Mouse (Mus musculus) testis, adult 2 months (tissue): ENCODE results near the gene Spsb4. TPM values are rescaled to one million over a fixed set of nuclear protein-coding genes. Genes with fewer than 3 reads are reported as not detected.

Experiments
- H3K27ac ChIP-seq: fragments of 200-500 bp; 2 replicates; pipeline ENCODE4 v1.5.1; 2012; ENCODE audit warnings: low read depth, low read length; ENCODE audit not compliant: control insufficient read depth, insufficient read depth
- H3K27me3 ChIP-seq: fragments of 200-500 bp; 2 replicates; pipeline ENCODE4 v1.6.1; 2012; ENCODE audit warnings: mild to moderate bottlenecking, low read length, moderate library complexity; ENCODE audit not compliant: control insufficient read depth, insufficient read depth
- H3K36me3 ChIP-seq: fragments of 200-500 bp; 2 replicates; pipeline ENCODE4 v1.6.1; 2012; ENCODE audit warnings: mild to moderate bottlenecking, low read length; ENCODE audit not compliant: control insufficient read depth, insufficient read depth
- H3K4me1 ChIP-seq: fragments of 200-500 bp; 2 replicates; pipeline ENCODE4 v1.6.1; 2012; ENCODE audit warnings: low read length; ENCODE audit not compliant: control insufficient read depth, insufficient read depth
- H3K4me3 ChIP-seq: fragments of 200-500 bp; 2 replicates; pipeline ENCODE4 v1.5.1; 2012; ENCODE audit warnings: low read depth, mild to moderate bottlenecking, low read length, moderate library complexity, mixed read lengths; ENCODE audit not compliant: control insufficient read depth
- CTCF ChIP-seq: fragments of 200-500 bp; IDR thresholded peaks from 2 replicates; pipeline ENCODE4 v1.5.1; 2012; ENCODE audit warnings: low read depth, mild to moderate bottlenecking, inconsistent platforms, low read length, moderate library complexity; ENCODE audit not compliant: control insufficient read depth, insufficient read depth, insufficient replicate concordance
- POLR2A ChIP-seq: fragments of 200-500 bp; IDR thresholded peaks from 2 replicates; pipeline ENCODE4 v1.6.1; 2012; ENCODE audit warnings: low read depth, mild to moderate bottlenecking, inconsistent platforms, low read length, moderate library complexity; ENCODE audit not compliant: control insufficient read depth
- polyA plus RNA-seq: library from polyadenylated mRNA; depleted of rRNA; stranded (reverse); fragments of >200 nt; gene quantifications from 2 replicates; pipeline ENCODE4 v1.2.3, GENCODE M21; 2012

Gene Spsb4
- polyA plus RNA-seq, 1 experiment: 0.91 TPM

DNA sequence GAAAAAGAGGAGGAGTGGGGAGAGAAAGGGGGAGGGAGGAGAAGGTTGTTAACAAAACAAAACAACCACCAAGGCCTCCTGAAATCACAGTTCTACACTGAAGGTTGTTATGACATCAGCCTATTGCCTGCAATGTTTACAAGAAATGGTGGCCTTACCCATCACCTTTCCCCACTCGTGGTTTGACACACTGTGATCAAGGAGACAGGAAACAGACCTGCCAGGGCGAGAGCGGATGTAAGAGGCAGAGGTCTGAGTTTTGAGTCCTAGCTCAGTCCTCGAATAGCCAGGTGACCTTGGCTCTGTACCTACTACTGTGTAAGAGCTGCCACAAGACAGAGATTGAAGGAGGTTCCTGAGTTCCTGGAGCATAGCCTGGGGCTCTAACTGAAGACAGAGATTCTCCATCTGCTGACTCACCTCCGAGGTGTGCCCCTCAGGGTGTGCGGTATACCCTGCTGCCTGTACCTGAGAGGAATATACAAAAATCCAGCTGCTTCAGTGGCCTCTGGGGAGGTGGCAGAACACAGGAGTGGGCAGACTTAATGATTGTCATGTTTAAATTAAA, 61.3 kb downstream of the Spsb4 start:
- no peaks in the 10 kb centered on the region for H3K36me3 ChIP-seq
- H3K27me3 ChIP-seq: no peaks in the 10 kb centered on the region
- no peak overlapping the region for H3K27ac ChIP-seq
- H3K4me1 ChIP-seq: no peaks in the 10 kb centered on the region
- H3K4me3 ChIP-seq: no peak overlapping the region
- no peak for TF ChIP-seq CTCF
- no peak for TF ChIP-seq POLR2A

DNA sequence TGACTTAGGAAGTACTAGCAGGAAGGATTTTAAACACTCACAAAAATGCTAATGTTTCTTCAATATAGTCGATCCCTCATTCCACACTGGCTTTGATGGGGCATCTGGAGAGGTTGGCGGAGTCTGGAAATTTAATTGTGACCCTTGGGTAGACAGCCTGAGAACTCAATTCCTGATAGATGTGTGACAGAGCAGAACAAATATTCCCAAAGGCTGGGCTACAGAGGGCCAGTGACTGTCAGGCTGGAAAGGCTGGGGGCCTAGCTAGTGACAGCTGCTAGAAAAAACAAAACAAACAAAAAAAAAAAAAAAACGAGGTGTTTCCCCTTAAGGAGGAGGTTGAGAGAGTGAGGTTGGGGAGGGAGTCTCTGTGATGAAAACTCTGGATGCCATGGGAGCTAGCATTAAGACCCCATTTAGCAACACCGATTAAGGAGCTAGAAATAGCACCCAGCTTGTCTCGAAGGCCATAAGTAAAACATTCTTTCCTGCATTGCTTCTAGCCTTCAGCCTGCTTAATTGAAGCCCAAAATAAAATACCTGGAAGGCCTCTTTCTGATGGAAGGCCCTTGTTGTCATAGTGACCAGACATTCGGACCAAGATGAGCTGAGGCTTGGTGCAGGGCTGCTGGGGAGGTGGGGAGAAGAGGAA, 61.9 kb downstream of the Spsb4 start:
- Histone ChIP-seq H3K36me3 (no peaks in the 10 kb centered on the region), H3K4me1 (no peaks in the 10 kb centered on the region), H3K27me3 (no peaks in the 10 kb centered on the region), H3K27ac (no peak overlapping the region), H3K4me3 (no peak overlapping the region)
- no peak for TF ChIP-seq POLR2A
- TF ChIP-seq CTCF: no peak

GRCm38 (mm10) chr9:96954063-96954809, 64.4 kb downstream of the Spsb4 start:
- Histone ChIP-seq H3K4me1 (no peaks in the 10 kb centered on the region), H3K27ac (no peak overlapping the region), H3K4me3 (no peak overlapping the region; the same call in 1 of the 2 replicates), H3K27me3 (no peaks in the 10 kb centered on the region), H3K36me3 (no peaks in the 10 kb centered on the region)
- no peak for TF ChIP-seq CTCF
- TF ChIP-seq POLR2A: no peak

- Histone ChIP-seq H3K27me3 (no peaks in the 10 kb centered on the region), H3K36me3 (no peaks in the 10 kb centered on the region), H3K4me1 (no peaks in the 10 kb centered on the region), H3K4me3 (peak overlapping the region; percentile 26), H3K27ac (no peak overlapping the region)
- TF ChIP-seq CTCF (no peak), POLR2A (no peak)
These were observed 65.2 kb downstream of the Spsb4 start for GRCm38 (mm10) chr9:96953443-96953842.

GRCm38 (mm10) chr9:96952310-96952975, 66.2 kb downstream of the Spsb4 start:
- H3K36me3 ChIP-seq: no peaks in the 10 kb centered on the region
- peak overlapping the region; percentile 26; the same call in 1 of the 2 replicates for H3K4me3 ChIP-seq
- no peaks in the 10 kb centered on the region for H3K27me3 ChIP-seq
- no peaks in the 10 kb centered on the region for H3K4me1 ChIP-seq
- H3K27ac ChIP-seq: no peak overlapping the region
- TF ChIP-seq POLR2A (no peak), CTCF (no peak)

DNA sequence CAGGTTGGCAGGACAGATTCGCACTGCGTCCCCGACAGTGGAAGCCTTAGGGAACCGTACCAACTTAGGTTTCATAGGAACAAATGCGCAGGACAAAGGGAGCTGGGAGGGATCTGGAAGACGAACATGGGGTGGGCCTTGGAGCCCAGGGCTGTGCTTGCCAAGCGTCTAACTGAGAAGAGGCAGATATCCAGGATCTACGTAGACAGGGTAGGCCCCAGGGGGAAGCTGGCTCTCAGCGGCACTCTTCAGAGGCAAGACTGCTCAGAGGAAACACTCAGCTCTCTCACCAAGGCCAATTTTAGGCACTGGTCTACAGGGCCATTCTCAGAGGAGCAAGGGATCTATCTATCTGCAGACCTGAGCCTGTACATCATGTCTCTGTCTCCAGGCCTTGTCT, 69.1 kb downstream of the Spsb4 start:
- no peak overlapping the region for H3K4me3 ChIP-seq
- no peaks in the 10 kb centered on the region for H3K36me3 ChIP-seq
- H3K4me1 ChIP-seq: no peaks in the 10 kb centered on the region
- no peaks in the 10 kb centered on the region for H3K27me3 ChIP-seq
- TF ChIP-seq POLR2A (no peak), CTCF (no peak)
- no peak overlapping the region for H3K27ac ChIP-seq

DNA sequence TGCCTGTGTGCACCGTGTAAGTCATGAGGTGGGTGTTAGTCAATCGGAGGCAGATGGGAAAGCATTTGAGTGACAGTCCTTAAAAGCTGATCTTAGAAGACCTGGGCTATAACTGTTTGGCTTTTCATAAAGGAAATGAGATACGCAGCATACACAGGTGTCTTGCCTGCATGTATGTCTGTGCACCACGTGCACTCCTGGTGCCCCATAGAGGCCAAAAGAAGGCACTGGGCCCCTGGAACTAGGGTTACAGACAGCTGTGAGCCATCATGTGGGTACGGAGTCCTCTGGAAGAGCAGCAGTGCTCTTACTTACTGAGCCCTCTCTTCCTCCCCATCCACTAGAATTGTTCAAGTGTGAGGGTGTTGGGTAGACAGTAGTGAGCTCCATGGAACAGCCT, 70.1 kb downstream of the Spsb4 start:
- Histone ChIP-seq H3K36me3 (no peaks in the 10 kb centered on the region), H3K27ac (no peak overlapping the region), H3K4me1 (no peaks in the 10 kb centered on the region), H3K27me3 (no peaks in the 10 kb centered on the region), H3K4me3 (no peak overlapping the region)
- TF ChIP-seq CTCF: no peak
- TF ChIP-seq POLR2A: no peak
